Mouse (Mus musculus): ENCODE measurements around the gene Ufd1. TPM values are rescaled to one million over a fixed set of nuclear protein-coding genes. Genes with fewer than 3 reads are reported as not detected.
A peak's percentile ranks its signal among the peaks of the same experiment; 100 is the strongest.
"Not testable (repeated sequence)": the region's sequence is repeated elsewhere in the genome, so short reads cannot be mapped to it uniquely, and the experiment has no call there.

Ufd1 gene
- total RNA-seq, 1 experiment from 2014 or later = 90.5 TPM

DNA sequence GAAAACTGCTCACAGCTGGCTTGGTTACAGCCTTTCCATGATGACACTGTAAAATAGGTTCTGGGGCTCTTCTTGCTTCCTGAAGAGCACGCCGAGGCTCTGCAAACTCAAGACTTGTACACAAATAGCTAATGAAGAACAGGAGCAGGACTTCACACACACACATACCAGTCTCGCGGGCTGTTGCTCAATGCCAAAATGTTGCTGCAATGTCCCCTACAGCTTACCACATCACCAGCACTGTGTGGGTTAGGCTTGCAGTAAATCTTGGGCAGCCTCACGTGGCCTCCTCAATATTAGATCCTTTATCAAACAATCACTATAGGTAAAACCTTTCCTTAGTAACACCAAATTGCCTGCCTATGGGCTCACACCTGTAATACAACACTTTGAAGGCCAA is 2.6 kb upstream of the Ufd1 start:
- DNase-seq = peak; percentile 41

DNA sequence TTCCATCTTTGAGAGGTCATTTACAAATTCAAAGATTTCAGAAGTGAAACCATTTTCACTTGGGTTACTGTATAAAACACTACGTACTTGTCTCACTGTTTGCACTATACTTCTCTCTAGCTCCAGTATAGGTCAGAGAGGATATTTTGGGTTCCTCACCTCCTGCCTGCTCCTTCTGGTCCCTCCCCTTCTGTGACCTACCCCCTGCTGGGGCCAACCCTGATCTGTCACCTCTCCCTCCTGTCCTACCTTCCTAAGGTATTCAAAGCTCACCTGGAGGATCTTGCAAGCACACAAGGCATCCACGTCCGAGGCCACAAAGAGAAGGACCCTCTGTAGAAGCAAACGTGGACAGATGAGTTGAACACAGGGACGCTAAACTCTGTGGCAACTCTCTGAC is 547 bp upstream of the Ufd1 start:
- no peak for DNase-seq

GRCm38 (mm10) chr16:18812385-18812910 is 869 bp downstream of the Ufd1 start:
- DNase-seq = peak; percentile 57

GRCm38 (mm10) chr16:18822356-18822755 is 10.8 kb downstream of the Ufd1 start:
- no peak for DNase-seq

DNA sequence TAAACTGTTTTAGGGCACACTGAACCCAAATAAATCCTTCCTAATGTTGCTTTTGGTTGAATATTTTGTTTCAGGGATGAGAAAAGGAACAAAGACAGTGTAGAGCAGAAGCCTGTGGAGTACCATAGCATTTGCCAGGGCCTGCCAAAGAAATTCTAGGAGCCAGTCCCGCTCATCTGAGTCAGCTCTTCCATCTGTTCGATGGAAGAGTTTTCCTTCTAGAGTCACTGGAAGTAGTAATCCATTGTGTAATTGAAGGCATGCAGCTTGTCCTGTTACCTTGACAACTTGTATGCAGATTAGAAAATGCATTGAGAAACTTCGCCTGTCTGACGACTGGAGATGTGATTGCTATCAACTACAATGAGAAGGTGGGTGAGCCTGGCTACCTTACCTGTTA is 11.3 kb downstream of the Ufd1 start:
- no peak for DNase-seq

GRCm38 (mm10) chr16:18828630-18829029 is 17.1 kb downstream of the Ufd1 start:
- DNase-seq = no peak

DNA sequence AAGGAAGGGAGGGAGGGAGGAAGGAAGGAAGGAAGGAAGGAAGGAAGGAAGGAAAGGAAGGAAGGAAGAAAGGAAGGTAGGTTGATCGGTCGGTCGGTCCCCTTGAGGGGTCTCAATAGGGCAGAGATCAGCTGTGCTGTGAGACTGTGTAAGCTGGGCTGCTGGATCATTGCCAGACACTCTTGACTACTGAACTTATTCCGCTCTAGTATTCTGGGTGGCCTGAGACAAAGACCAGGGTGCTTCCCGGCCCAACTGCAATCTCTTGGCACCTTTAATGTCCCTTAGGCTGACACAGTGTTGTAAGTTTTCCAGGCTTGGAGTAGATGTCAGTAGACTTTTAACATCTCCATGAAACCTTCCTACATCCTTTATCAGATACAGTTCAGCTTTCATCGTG is 17.5 kb downstream of the Ufd1 start:
- DNase-seq = no peak

GRCm38 (mm10) chr16:18833486-18833885 is 21.9 kb downstream of the Ufd1 start:
- no peak for DNase-seq

DNA sequence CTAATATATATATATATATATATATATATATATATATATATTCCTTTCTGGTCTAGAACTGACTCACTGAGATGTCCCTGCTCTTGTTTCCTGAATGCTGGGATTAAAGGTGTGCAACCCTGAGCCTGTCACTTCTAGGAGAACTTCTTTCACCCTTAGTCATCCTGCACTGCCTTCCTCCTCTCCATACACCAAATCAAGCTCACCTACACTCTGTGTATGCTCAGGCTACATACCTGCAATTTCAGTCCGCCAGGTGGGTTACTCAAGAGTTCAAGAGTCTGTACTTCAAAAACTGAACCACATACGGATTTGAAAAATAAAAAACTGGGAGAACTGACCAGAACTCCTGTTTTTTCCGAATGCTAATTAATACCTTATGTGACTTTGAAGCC is 24.5 kb downstream of the Ufd1 start:
- no peak for DNase-seq

DNA sequence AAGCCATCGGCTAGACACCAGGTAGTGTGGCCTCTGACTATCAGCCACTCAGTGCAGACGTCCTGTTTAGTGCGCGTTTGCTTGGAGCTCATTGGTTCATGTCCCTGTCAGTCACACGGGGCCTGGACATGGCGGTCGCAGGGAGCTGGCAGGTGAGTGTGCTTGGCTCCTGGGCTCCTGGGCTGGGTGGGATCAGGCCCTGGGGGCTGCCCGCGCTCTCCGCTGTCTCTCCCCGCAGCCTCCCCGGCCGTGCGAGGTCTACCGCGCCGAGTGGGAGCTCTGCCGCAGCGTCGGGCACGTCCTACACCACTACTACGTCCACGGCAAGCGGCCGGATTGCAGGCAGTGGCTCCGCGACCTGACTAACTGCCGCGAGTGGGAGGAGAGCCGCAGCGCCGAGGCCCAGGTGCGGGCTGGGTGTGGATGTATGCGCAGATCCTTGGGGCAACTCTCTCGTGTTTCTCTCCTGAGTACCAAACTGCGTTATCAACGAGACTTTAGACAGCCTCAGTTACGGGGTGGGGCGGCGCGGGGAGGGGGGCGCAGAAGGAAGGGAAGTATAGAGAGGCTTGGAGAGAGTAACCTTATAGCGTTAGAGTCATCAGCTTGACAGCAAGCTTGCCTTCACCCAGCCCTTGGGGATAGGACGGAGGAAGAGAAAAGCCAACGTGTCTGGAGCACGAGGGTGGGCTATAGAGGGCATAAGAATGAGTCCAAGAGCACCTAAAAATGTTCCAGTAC is 25.1 kb downstream of the Ufd1 start, which contains the start of the genes 2510002D24Rik and Gm28539:
Gene 2510002D24Rik (plus strand): TSS at position 111 of the 741 bp plus-strand sequence.
Gene Gm28539 (plus strand): TSS at position 117 of the 741 bp plus-strand sequence.
- peak; percentile 96 for DNase-seq

GRCm38 (mm10) chr16:18838346-18838745 is 26.8 kb downstream of the Ufd1 start:
- no peak for DNase-seq

- DNase-seq = no peak
These were observed 34.8 kb downstream of the Ufd1 start for GRCm38 (mm10) chr16:18846301-18846820.

GRCm38 (mm10) chr16:18849521-18850190 is 38.1 kb downstream of the Ufd1 start:
- DNase-seq = not testable (repeated sequence)

GRCm38 (mm10) chr16:18858551-18858950 is 47.0 kb downstream of the Ufd1 start:
- DNase-seq = peak; percentile 50

DNA sequence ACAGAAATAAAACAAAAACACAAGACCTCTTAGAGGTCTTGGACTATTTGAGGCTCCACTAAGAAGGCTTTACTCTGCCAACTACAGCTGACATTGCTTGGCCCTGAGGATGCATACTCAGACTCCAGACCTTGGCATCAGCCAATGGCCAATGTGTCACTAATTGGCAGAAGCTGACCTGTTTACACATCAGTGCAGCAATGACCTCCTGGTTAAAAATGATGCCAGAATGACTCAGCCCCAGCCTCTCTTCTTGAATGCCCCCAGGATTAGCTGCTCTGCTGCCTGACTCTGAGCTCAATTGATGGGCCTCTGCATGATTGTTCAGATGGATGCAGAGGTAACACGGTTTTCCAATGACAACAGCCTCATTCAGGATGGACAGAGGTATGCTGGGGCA is 48.6 kb downstream of the Ufd1 start:
- DNase-seq = peak; percentile 84

GRCm38 (mm10) chr16:18870495-18870894 is 58.9 kb downstream of the Ufd1 start:
- not testable (repeated sequence) for DNase-seq

DNA sequence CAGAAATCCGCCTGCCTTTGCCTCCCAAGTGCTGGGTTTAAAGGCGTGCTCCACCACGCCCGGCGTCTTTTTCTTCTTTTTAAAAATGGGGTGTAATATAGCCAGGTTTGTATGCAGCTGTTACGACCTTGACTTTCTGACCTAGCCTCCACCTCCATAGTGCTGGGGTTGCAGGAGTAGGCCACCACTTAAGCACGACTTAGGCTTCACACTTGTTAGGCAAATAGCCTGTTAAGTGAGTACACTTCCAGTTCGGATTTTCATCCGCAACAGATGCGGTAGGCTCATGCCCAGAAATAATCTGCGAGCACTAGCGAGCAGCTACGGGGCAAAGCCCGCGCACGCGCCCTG is 64.5 kb downstream of the Ufd1 start:
- DNase-seq = no peak

- DNase-seq = peak; percentile 98
These were observed 65.1 kb downstream of the Ufd1 start, which contains the start of the genes Mrpl40 and Hira for GRCm38 (mm10) chr16:18876442-18877308. Gene Mrpl40 (minus strand): TSS chr16:18876862. Gene Hira (plus strand): TSS chr16:18877037.

- DNase-seq = peak; percentile 71
These were observed 66.0 kb downstream of the Ufd1 start for GRCm38 (mm10) chr16:18877386-18878090.

- no peak for DNase-seq
These were observed 66.6 kb downstream of the Ufd1 start for GRCm38 (mm10) chr16:18878091-18878720.

DNA sequence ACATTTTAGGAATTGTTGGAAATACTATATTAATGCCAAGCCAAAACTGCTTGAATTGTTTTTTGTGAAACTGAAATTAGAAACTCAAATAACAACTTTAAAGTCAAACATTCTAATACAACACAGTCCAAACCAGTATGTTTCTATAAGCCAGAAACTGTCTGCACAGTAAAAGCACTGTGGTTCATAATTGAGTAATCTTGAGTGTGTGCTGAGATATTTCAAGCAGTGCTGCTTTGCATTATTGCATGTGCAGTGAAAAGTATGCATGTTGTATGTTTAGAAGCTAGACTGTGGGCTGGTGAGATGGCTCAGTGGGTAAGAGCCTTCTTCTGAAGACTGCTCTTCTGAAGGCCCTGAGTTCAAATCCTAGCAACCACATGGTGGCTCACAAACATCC is 72.5 kb downstream of the Ufd1 start:
- DNase-seq = no peak

All from adrenal gland, postnatal 14 days (tissue).